Mouse (Mus musculus) embryonic facial prominence, embryonic 14.5 days (tissue): ENCODE data around the gene Arl6ip4. TPM values are rescaled to one million over a fixed set of nuclear protein-coding genes. Genes with fewer than 3 reads are reported as not detected.

Source experiments
- ATAC-seq: fragments of 200-750 bp; cut with Nextera tagmentation; 2 replicates; pipeline ENCODE4 v1.8.0; 2017; ENCODE audit warnings: low read depth, moderate number of reproducible peaks, moderate TSS enrichment
- DNase-seq: peaks from one replicate; pipeline ENCODE4 v3.0.0-alpha.2; 2015; ENCODE audit warnings: low spot score
- H3K27ac ChIP-seq: fragments of 300-500 bp; sonication (generic); replicated peaks from 2 replicates; pipeline ENCODE4 v1.5.1; 2014; ENCODE audit warnings: low read depth, mild to moderate bottlenecking, low read length, moderate library complexity
- H3K27me3 ChIP-seq: fragments of 300-500 bp; sonication (generic); replicated peaks from 2 replicates; pipeline ENCODE4 v1.6.1; 2014; ENCODE audit warnings: low read length; ENCODE audit not compliant: control insufficient read depth, insufficient read depth
- H3K36me3 ChIP-seq: fragments of 300-500 bp; sonication (generic); 2 replicates; pipeline ENCODE4 v1.6.1; 2014; ENCODE audit warnings: low read length, mixed read lengths; ENCODE audit not compliant: control insufficient read depth, insufficient read depth
- H3K4me1 ChIP-seq: fragments of 300-500 bp; sonication (generic); 2 replicates; pipeline ENCODE4 v1.6.1; 2014; ENCODE audit warnings: antibody characterized with exemption, low read length; ENCODE audit not compliant: control insufficient read depth, insufficient read depth
- H3K4me2 ChIP-seq: fragments of 300-500 bp; sonication (generic); 2 replicates; pipeline ENCODE4 v1.6.1; 2014; ENCODE audit warnings: low read depth, mild to moderate bottlenecking, low read length, moderate library complexity, mixed read lengths
- H3K4me3 ChIP-seq: fragments of 300-500 bp; sonication (generic); 2 replicates; pipeline ENCODE4 v1.5.1; 2014; ENCODE audit warnings: low read depth, mild to moderate bottlenecking, low read length
- H3K9ac ChIP-seq: fragments of 300-500 bp; sonication (generic); 2 replicates; pipeline ENCODE4 v1.6.1; 2014; ENCODE audit warnings: low read depth, mild to moderate bottlenecking, low read length, moderate library complexity, mixed read lengths
- H3K9me3 ChIP-seq: fragments of 300-500 bp; sonication (generic); 2 replicates; pipeline ENCODE4 v1.6.1; 2016; ENCODE audit warnings: low read length; ENCODE audit not compliant: control insufficient read depth
- WGBS: fragments of 180-500 bp; shearing (Covaris S2); extraction: QIAGEN DNeasy Blood & Tissue Kit; methylation state at CpG from one replicate; pipeline ENCODE4 v1.1.7; 2014; 5-methylcytosine and 5-hydroxymethylcytosine counted together
- polyA plus RNA-seq: library from polyadenylated mRNA; unstranded; fragments of >200 nt; fragmentation: Nextera tagmentation; extraction: Ambion mirVana; gene quantifications from 2 replicates; pipeline ENCODE4 v1.2.1, GENCODE M21; 2014

Gene Arl6ip4
- polyA plus RNA-seq: 76.5 and 77.5 TPM in 2 replicates

GRCm38 (mm10) chr5:124115990-124116845, at the start of gene Arl6ip4:
Gene Arl6ip4, plus strand, starts transcription at chr5:124116089.
- H3K4me3 ChIP-seq: peak within 1 kb of the TSS; percentile 78
- H3K9ac ChIP-seq: peak within 1 kb of the TSS; percentile 90
- DNase-seq (peak; percentile 71), ATAC-seq (peak; percentile 6; the same call in 1 of the 2 replicates)
- 3% methylated on average over 50 of the region's 64 CpGs for WGBS
- no peaks in the 10 kb centered on the region for H3K9me3 ChIP-seq
- H3K4me1 ChIP-seq: peaks cover 16% of the 10 kb centered on the region
- H3K27me3 ChIP-seq: no peaks in the 10 kb centered on the region
- peak within 1 kb of the TSS; percentile 80 for H3K27ac ChIP-seq
- peaks cover 40% of the 10 kb centered on the region for H3K36me3 ChIP-seq
- peak within 1 kb of the TSS; percentile 93 for H3K4me2 ChIP-seq

DNA sequence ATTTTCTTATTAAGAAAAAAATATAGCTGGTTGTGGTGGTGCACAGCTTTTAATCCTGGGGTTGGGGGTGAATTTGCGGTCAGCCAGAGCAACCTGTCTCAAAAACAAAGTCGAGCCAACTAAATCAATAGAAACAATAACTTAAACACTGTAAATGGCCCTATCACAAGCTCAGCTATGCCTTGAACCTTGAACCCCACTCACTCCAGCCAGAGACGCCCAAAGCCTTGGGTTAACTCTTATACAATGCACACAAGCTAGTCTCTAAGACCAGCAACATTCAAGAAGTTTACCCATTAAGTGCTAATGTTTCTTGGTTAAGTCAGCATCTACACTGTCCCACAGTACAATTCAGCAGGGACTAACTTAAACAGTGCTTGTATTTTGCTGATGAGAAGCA, 46.2 kb upstream of the Arl6ip4 start:
- Histone ChIP-seq H3K27ac (no peak overlapping the region), H3K4me2 (no peak overlapping the region), H3K9me3 (no peaks in the 10 kb centered on the region), H3K36me3 (no peaks in the 10 kb centered on the region), H3K9ac (no peak overlapping the region), H3K27me3 (no peaks in the 10 kb centered on the region), H3K4me1 (no peaks in the 10 kb centered on the region), H3K4me3 (no peak overlapping the region)
- 79% methylated on average over 3 of the region's 3 CpGs for WGBS
- DNase-seq (no peak), ATAC-seq (no peak)

DNA sequence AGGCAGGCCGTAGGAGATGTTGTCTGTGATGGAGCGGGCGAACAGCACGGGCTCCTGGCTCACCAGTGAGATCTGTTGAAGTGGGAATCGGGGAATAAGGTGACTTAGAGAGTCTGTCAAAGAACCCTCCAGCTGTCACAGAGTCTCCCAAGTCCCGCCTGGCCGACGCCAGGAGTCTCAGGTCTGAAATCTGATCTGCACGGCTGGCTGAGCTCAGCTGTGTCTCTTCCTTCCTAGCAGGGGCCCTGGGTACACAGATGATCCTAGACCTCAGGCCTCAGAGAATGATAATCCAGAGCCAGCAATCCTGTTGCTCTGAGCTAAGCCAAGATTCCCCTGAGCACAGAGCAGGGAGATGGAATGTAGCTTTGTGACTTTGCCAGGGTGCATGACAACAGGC, 42.2 kb upstream of the Arl6ip4 start:
- H3K36me3 ChIP-seq: no peaks in the 10 kb centered on the region
- peak; percentile 72 for ATAC-seq

DNA sequence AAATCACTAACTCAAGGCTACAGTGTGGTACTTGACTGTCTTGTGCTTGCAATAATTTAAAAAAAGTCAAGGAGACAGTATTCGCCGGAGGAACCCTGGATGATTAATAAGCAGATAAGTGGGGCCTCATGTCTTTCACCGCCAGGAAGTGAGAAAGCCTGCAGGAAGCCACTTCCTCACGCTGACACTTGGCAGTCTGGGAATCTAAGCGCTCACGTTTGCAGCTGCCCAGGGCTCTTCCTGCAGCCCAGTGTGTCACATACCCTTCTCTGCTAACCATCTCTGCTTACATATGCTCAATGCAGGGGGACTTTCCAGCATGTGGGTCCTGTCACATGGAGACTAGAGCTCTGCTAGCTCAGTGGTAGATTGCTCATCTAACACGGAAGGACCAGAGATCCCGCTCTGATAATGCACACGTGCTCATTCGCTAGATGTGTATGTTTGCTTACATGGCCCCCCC, 41.0 kb upstream of the Arl6ip4 start:
- no peaks in the 10 kb centered on the region for H3K27me3 ChIP-seq
- peak; percentile 75 for DNase-seq
- H3K27ac ChIP-seq: no peak overlapping the region; the same call in 1 of the 2 replicates
- WGBS: 37% methylated on average over 10 of the region's 10 CpGs
- no peak for ATAC-seq
- H3K9me3 ChIP-seq: no peaks in the 10 kb centered on the region
- H3K36me3 ChIP-seq: no peaks in the 10 kb centered on the region
- no peak overlapping the region for H3K9ac ChIP-seq
- no peak overlapping the region for H3K4me2 ChIP-seq
- H3K4me1 ChIP-seq: peaks cover 5% of the 10 kb centered on the region; the same call in 1 of the 2 replicates
- no peak overlapping the region for H3K4me3 ChIP-seq

More for the DNA sequence above, 42.2 kb upstream of the Arl6ip4 start:
- peak; percentile 80 for DNase-seq
- Histone ChIP-seq H3K27ac (peak overlapping the region; percentile 48; the same call in 1 of the 2 replicates), H3K9ac (no peak overlapping the region), H3K4me2 (no peak overlapping the region), H3K9me3 (no peaks in the 10 kb centered on the region), H3K4me3 (no peak overlapping the region), H3K27me3 (no peaks in the 10 kb centered on the region), H3K4me1 (peaks cover under 1% of the 10 kb centered on the region; the same call in 1 of the 2 replicates)
- WGBS: 30% methylated on average over 8 of the region's 9 CpGs

DNA sequence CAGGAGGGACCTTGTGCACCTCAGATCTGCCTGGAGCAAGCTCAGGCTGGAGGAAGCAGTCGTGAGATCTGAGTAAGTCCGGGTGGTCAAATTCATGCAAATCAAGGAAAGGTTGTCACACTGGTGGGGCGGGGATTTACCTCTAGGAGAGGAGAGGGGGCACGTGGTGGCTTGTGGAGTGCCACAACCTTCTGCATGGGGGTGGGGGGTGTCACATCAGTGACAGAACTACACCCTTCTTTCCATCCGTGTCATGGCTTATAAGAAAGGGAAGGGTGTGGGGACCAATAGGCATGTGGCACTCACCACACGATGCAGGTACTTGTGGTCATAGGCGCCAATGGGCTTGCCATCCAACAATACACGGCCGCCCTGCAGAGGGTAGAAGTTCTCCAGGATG, 40.2 kb upstream of the Arl6ip4 start:
- WGBS: 61% methylated on average over 9 of the region's 9 CpGs
- no peak overlapping the region for H3K4me3 ChIP-seq
- no peaks in the 10 kb centered on the region for H3K27me3 ChIP-seq
- H3K9ac ChIP-seq: no peak overlapping the region
- no peaks in the 10 kb centered on the region for H3K36me3 ChIP-seq
- H3K4me2 ChIP-seq: no peak overlapping the region
- no peak for ATAC-seq
- H3K9me3 ChIP-seq: no peaks in the 10 kb centered on the region
- H3K27ac ChIP-seq: no peak overlapping the region
- no peak for DNase-seq
- peaks cover 5% of the 10 kb centered on the region; the same call in 1 of the 2 replicates for H3K4me1 ChIP-seq

DNA sequence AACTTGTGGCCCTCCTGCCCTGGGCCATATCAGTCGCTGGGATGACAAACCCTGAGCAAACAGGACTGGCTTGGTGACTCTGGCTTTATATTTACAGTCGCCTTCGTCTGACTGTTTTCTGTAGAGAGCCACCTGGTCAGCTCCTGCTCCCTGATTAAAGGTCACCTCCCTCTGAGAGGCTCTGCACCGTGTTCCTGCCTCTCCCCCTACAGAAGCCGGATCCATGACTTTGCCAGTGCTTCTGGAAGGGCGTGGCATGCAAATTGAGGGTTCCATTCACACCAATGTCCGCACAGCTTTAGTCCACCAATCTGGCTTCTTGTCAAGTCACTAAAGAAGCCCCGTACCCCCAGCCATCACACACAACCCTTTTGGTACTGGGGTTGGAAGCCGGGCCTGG, 39.3 kb upstream of the Arl6ip4 start:
- no peak for ATAC-seq
- H3K4me2 ChIP-seq: no peak overlapping the region
- H3K9ac ChIP-seq: no peak overlapping the region
- H3K4me3 ChIP-seq: no peak overlapping the region
- DNase-seq: no peak
- no peaks in the 10 kb centered on the region for H3K9me3 ChIP-seq
- no peaks in the 10 kb centered on the region for H3K36me3 ChIP-seq
- WGBS: 57% methylated on average over 9 of the region's 9 CpGs
- H3K4me1 ChIP-seq: peaks cover 5% of the 10 kb centered on the region; the same call in 1 of the 2 replicates
- H3K27me3 ChIP-seq: no peaks in the 10 kb centered on the region
- no peak overlapping the region for H3K27ac ChIP-seq

- Histone ChIP-seq H3K27me3 (no peaks in the 10 kb centered on the region), H3K36me3 (no peaks in the 10 kb centered on the region), H3K9me3 (no peaks in the 10 kb centered on the region), H3K4me2 (no peak overlapping the region), H3K27ac (no peak overlapping the region), H3K9ac (no peak overlapping the region), H3K4me1 (peaks cover 5% of the 10 kb centered on the region; the same call in 1 of the 2 replicates), H3K4me3 (no peak overlapping the region)
- 84% methylated on average over 13 of the region's 13 CpGs for WGBS
- DNase-seq: no peak
- no peak for ATAC-seq
These were observed 38.6 kb upstream of the Arl6ip4 start for GRCm38 (mm10) chr5:124077241-124077640.

DNA sequence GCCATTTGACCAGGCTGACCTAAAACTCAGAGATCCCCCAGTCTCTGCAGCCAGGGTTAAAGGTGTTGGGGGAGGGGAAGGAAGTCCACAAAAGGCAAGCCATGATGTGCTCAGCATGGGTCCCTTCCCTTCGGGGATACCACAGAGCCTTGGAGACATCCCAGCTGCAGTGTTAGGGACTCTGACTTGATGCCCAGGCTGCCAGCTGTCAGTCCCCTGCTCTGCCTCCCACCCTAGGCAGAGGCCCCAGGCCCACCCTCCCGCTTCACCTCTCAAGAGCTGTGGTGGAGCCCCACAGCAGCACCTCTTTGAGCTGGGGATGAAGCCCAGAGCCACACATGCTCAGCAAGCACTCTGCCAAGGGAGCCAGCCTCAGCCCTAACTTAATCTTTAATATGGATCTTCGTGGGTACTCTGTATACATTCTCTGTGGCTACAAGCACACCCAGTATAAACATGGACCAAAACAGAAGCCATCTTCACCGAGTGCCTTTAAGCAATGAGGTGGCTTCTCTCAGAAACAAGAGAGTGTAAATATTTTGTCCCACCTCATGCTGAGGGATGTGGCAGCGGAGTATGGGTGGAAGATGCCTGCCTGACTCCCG, 37.9 kb upstream of the Arl6ip4 start:
- Histone ChIP-seq H3K9ac (no peak overlapping the region), H3K27ac (peak overlapping the region; percentile 65; the same call in 1 of the 2 replicates), H3K27me3 (no peaks in the 10 kb centered on the region), H3K9me3 (no peaks in the 10 kb centered on the region), H3K36me3 (no peaks in the 10 kb centered on the region), H3K4me3 (no peak overlapping the region), H3K4me2 (no peak overlapping the region), H3K4me1 (peaks cover 5% of the 10 kb centered on the region; the same call in 1 of the 2 replicates)
- ATAC-seq: no peak
- no peak for DNase-seq
- WGBS: 56% methylated on average over 5 of the region's 6 CpGs
